Mouse (Mus musculus) layer of hippocampus, adult 9-11 months (tissue): ENCODE measurements around the gene Olfr1046.
"Not testable (repeated sequence)": the region's sequence is repeated elsewhere in the genome, so short reads cannot be mapped to it uniquely, and the experiment has no call there.

Experiments
- DNase-seq: peaks from one replicate; pipeline ENCODE4 v3.0.0; 2022

Gene Olfr1046

GRCm38 (mm10) chr2:86219214-86219613 lies at the start of gene Olfr1046:
Gene Olfr1046 (minus strand): TSS chr2:86219314.
- DNase-seq: no peak

GRCm38 (mm10) chr2:86258228-86258627 lies 39.1 kb upstream of the Olfr1046 start, which contains the start of gene Olfr1049:
Gene Olfr1049 (minus strand): TSS chr2:86258328.
- not testable (repeated sequence) for DNase-seq

DNA sequence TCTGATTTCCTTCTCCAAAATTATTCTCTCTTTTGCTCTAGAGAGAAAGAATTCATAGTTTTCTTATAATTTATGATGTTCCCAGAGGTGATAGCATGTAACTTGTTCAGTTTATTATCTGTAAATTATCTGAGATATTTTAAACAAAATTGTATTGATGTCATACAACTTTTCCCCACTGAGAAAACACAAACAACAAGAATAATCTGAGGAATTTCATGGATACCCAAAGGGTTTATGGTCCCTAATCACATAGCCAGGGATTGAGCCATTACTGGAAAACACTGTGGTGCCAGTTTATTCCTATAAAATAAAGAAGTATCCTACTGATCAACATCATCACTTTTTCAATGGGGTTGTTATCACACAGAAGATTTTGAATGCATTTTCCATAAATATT lies 21.1 kb upstream of the Olfr1046 start, which contains the start of gene Olfr1048:
TSS of gene Olfr1048 (minus strand) at position 101 of the 400 bp plus-strand sequence.
- no peak for DNase-seq

DNA sequence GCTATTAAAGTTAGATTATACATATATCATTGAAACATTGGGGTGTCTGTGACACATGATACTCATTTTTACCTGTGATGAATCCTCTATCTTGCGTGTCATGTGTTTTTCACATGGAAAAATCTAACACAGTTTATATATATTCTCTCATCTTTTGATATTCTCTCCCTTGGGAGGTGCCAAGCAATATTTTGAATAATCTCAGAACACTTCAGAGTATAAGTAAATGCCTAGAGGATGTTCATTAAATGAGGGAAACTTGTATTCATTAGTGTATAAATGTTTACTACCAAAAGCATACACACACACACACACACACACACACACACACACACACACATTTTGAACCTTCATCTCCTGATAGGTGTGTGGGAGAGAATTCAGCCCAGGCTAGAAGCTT lies 12.2 kb upstream of the Olfr1046 start, which contains the start of gene Olfr1047:
TSS of gene Olfr1047 (minus strand) at position 101 of the 400 bp plus-strand sequence.
- DNase-seq: no peak

- DNase-seq: no peak
These were observed 16.2 kb downstream of the Olfr1046 start, which contains the start of gene Olfr1045 for GRCm38 (mm10) chr2:86202909-86203308. Gene Olfr1045 (minus strand): TSS chr2:86203009.

DNA sequence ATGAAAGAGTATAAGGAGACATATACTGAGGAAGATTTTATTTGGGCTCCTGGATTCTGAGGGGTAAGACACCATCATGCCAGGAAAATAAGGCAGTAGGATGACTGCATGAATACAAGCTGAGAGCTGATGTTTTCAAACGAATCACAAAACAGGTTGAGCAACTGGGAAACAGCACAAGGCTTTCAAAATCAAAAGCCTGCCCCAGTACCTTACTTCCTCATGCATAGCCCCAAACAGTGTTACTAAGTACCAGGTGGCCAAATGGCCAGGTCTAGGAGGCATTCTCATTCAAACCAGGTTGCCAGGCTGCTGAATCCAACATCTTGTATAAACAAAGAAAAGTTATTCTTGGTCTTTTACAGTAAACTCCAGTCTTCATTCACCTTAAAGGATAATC lies 23.3 kb downstream of the Olfr1046 start:
- no peak for DNase-seq

- DNase-seq: no peak
These were observed 33.5 kb downstream of the Olfr1046 start, which contains the start of gene Olfr52 for GRCm38 (mm10) chr2:86185583-86185982. Gene Olfr52 (minus strand): TSS chr2:86185683.

DNA sequence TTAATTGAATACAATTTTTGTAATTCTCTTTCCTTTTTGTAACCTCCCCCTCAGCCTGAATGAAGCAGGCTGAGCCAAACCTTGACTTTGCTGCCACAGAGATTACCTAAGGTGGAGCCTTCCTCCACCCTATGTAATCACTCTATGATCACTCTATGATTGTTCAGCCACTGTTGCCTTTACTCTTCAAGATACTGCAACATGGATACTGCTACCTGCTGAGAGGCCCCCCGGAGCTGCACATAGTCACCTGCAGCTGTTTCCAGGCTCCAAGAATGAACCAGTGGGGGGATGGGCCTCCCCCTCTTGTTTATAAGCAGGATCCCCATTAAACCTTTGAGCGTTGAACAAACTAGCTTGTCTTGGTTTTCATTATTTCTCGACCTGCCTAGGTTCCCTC lies 39.2 kb downstream of the Olfr1046 start:
- no peak for DNase-seq

DNA sequence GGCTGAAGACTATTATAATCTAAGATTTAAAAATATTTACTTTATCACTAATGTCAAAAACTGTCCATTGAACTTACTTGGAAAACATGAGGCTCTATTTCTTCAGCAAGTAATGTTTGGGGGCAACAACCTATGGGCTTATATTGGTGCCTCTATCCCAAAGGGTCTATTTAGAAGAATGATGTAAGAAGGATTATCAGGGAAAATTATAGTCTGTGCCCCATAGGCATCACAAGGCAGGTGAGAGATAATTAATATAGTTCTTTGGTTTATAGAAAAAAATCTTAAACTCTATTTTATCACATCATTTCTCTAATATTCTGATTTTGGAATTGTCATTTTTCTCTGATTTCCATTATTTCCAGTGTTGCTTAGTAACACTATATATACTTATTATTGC lies 41.4 kb downstream of the Olfr1046 start, which contains the start of gene Olfr1044:
TSS of gene Olfr1044 (minus strand) at position 101 of the 400 bp plus-strand sequence.
- DNase-seq: no peak

DNA sequence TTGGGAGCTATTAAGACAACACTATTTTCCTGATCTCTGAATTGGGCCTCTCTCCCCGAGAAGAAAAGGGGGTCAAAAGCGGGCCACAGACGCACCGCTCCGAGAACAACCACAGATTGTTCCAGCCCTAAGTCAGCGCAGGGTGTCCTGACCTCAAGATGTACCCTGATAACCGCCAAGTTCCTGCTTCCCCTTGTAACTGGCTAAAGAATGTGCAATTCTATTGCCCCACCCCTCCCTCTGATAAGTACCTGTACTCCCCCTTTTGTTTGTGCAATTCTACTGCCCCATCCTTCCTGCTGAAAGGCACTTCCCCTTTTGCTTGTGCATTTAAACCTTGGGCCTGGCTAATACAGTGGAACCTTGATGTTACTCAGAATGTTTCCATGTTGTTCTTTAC lies 43.7 kb downstream of the Olfr1046 start:
- DNase-seq: not testable (repeated sequence)

- DNase-seq: no peak
These were observed 51.7 kb downstream of the Olfr1046 start, which contains the start of gene Olfr1043 for GRCm38 (mm10) chr2:86167422-86167821. Gene Olfr1043 (minus strand): TSS chr2:86167522.
